Mouse (Mus musculus) liver, adult (tissue): Measurements from ENCODE around the gene Gtsf1l.
A peak's percentile ranks its signal among the peaks of the same experiment; 100 is the strongest.

Experiments
- GATA4 ChIP-seq: IDR thresholded peaks from 2 replicates; pipeline ENCODE4 v1.6.1; 2014; ENCODE audit warnings: mild to moderate bottlenecking, low read length; ENCODE audit not compliant: insufficient replicate concordance

Gene Gtsf1l

DNA sequence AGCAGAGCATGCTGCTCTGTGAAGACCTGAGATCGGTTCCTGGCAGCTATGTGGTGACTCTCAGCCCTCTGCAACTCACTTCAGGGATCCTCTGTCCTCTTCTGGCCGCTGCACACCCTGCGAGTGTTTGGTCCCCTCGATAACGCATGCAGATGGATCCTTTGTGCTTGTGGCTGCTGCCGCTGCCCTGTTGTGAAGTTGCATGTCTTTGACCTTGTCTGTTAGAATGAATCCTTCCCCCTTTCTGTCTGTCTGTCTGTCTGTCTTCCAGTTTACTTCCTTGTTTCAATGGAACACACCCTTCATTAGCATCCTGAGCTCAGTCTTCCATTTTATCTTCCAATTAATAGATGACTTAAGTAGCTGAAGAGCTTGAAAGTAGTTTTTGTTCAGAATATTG, 21.3 kb downstream of the Gtsf1l start:
- no peak for TF ChIP-seq GATA4

GRCm38 (mm10) chr2:163062119-163062508, 25.5 kb downstream of the Gtsf1l start:
- no peak for TF ChIP-seq GATA4

DNA sequence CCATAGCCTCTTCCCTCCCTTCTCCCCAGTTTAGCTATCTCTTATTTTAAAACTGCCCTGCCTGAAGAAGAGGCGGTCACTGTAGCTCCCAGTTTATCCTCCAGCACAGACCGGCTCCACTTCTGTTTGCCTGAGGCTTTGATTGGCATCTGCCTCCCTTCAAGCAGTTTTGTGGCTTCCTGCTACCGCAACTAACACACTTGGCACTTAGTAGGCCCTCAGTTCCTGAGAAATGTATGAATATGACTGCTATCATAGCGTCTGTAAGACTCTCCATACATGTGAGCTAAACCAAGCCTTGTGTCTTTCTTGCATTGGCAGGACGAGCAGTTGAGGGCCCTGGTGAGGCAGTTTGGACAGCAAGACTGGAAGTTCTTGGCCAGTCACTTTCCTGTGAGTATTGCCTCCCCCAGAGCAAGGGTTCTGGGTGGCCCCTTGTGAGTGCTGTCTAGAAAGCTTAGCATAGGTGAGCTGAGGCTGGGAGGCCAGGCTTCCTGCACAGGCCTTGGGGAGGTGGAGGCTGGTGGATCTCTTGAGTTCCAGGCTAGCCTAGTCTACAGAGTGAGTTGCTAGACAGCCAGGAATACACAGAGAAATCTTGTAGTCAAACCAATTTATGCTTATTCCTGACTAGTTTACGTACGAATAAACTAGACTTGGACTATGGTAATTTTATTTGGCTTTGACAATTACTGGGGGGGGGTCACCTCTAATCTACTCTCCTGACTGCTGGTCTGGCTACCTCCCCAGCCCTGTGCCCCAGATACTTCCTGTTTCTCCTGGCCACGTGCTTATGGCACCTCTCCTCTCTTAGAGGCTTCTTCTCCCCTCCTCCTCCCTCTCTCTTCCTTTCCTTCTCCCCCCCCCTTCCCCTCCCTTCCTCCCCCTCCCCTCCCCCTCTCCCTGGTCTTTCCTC, 26.2 kb downstream of the Gtsf1l start:
- TF ChIP-seq GATA4: no peak

- no peak for TF ChIP-seq GATA4
Observed at GRCm38 (mm10) chr2:163060630-163061029, 27.0 kb downstream of the Gtsf1l start.

GRCm38 (mm10) chr2:163056584-163056983, 31.1 kb downstream of the Gtsf1l start:
- TF ChIP-seq GATA4: no peak

- no peak for TF ChIP-seq GATA4
Observed at GRCm38 (mm10) chr2:163055715-163056114, 31.9 kb downstream of the Gtsf1l start.

DNA sequence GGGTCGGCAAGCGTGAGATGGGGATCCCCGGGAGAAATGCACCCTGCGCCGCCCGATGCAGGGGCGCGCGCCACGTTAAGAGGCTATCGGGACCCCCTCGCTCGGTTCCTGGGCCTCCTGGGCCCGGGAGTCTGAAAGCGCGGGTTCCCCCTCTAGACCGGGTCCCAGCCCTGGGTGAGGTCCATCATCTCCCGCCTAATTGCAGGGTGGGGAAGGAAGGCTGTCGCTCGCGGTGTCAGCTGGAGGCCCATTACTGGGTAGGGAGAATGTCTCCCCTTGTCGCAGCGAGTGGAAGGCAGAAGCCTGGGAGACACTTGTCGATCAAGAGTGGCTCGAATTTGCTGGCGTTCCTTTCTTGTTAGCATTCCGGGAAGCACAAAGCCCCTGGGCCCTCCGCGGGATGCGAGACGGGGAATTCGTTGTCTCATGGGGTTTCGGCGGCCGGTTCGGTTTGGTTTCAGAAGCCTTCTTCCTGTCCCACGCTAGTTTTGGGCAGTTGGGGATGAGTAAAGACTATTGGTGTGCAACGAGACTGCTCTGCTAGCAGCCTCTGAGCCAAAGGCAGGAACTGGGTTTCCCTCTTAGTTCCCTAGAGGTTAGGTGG, 32.7 kb downstream of the Gtsf1l start:
- TF ChIP-seq GATA4: no peak

DNA sequence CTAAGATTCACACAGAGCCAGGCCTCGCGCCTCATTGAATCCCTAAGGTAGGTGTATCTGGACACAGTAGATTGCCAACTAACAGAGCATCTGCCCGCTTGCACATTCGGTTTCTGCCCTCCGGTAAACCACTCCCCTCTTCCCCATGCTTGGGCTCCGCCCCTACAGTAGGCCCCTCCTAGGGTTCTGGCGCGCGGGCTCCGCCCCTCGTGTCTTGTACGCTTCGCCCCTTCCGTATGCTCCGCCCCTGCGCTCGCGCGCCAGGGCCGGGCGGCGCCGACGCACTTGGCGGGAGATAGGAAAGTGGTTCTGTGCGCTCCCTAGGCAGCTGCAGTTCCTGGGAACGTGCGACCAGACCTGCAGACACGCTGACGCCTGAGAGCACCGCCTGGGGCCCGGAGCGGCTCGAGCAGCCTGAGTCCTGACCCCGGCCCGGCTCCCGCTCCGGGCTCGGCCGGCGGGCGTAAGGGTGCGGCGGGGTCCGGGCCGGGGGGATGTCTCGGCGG, 33.3 kb downstream of the Gtsf1l start, which contains the start of gene Mybl2:
Gene Mybl2, plus strand, starts transcription at position 353 of the 506 bp plus-strand sequence.
- TF ChIP-seq GATA4: peak; percentile 63; the same call in 1 of the 2 replicates

DNA sequence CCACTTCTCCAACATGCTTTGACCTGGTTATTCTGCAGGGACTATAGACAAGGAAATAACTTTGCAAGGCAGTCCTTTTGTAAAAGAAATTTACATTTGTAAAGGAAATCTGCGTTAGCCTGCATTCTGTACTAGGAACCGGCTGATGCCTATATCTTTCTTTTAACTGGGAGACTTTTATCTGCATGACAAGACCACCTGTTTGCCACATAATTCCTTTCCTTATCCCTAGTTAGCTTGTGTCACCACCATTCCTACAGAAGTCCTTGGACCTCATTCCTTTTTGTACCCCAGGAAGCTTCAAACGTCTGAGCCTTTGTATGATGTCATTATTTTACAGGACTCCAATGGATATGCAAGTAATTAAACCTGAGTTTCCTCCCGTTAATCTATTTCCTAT, 34.8 kb downstream of the Gtsf1l start:
- no peak for TF ChIP-seq GATA4

DNA sequence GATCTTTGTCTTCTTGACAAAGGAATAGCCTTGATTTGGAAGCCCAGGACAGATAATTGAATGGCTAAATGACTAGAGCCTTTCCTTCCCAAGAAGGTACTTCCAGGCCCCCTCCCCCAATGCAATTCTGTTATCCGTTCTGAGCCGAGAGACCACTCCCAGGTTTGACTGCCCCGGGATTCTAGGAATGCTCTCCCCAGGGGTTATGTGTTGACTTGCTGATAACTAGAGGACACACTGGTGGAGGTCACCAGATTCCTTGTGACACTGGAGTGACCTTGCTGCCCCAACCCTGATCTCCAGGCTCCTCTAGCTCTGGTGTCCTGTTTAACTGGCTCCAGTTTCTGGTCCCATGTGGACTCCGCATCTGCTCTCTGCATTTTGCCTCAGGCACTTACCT, 35.6 kb downstream of the Gtsf1l start:
- no peak for TF ChIP-seq GATA4

DNA sequence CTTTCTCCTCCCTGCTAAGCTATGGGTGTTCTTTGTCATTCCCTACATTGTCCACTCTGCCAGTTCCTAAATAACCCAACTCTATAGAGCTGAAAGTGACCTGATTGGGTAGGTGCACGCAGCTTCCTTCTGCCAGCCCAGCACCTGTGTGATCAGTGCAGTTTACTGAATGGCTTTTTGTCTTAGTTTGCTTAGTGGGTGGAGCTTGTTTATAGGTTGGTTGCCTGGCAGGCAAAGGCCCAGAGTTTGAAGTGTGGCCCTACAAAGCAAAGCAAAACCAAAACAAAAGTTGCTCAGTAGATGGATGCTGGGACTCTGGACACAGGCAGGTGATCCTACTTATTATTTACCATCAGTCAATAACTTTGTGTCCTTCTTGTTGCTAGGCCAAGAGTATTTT, 36.0 kb downstream of the Gtsf1l start:
- no peak for TF ChIP-seq GATA4

- no peak for TF ChIP-seq GATA4
Observed at GRCm38 (mm10) chr2:163049116-163049515, 38.5 kb downstream of the Gtsf1l start.

- TF ChIP-seq GATA4: no peak
Observed at GRCm38 (mm10) chr2:163048125-163048524, 39.5 kb downstream of the Gtsf1l start.

DNA sequence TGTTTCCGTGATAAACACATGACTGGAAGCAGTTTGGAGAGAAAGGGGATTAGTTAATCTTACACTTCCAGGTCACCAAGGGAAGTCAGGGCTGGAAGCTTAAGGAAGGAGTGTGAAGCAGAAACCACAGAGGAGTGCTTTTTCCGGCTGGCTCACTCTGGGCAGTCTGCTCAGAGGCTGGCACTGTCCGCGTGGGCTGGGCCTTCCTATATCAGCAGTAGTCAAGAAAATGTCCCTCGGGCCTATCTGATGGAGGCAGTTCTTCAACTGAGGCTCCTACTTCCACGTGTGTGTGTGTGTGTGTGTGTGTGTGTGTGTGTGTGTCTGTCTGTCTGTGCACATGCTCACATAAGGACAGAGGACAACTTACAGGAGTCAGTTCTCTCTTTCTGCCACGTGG, 47.7 kb downstream of the Gtsf1l start:
- no peak for TF ChIP-seq GATA4
